Mouse (Mus musculus) heart, embryonic 13.5 days (tissue): ENCODE measurements around the gene Arrdc1. TPM values are rescaled to one million over a fixed set of nuclear protein-coding genes. Genes with fewer than 3 reads are reported as not detected.
"Not testable (repeated sequence)": the region's sequence is repeated elsewhere in the genome, so short reads cannot be mapped to it uniquely, and the experiment has no call there.

Source experiments
- ATAC-seq: fragments of 200-750 bp; cut with Nextera tagmentation; 2 replicates; pipeline ENCODE4 v1.8.0; 2017; ENCODE audit warnings: moderate TSS enrichment; ENCODE audit not compliant: insufficient number of reproducible peaks, low FRiP score, low TSS enrichment; ENCODE audit errors: extremely low read depth
- H3K27ac ChIP-seq: fragments of 300-500 bp; sonication (generic); replicated peaks from 2 replicates; pipeline ENCODE4 v1.5.1; 2015; ENCODE audit warnings: moderate library complexity, mild to moderate bottlenecking, inconsistent platforms
- H3K27me3 ChIP-seq: fragments of 300-500 bp; sonication (generic); replicated peaks from 2 replicates; pipeline ENCODE4 v1.6.1; 2015; ENCODE audit warnings: mild to moderate bottlenecking, inconsistent platforms
- H3K36me3 ChIP-seq: fragments of 300-500 bp; sonication (generic); 2 replicates; pipeline ENCODE4 v1.6.1; 2015; ENCODE audit warnings: mild to moderate bottlenecking, inconsistent platforms
- H3K4me1 ChIP-seq: fragments of 300-500 bp; sonication (generic); 2 replicates; pipeline ENCODE4 v1.6.1; 2015; ENCODE audit warnings: inconsistent platforms
- H3K4me2 ChIP-seq: fragments of 300-500 bp; sonication (generic); 2 replicates; pipeline ENCODE4 v1.6.1; 2015; ENCODE audit warnings: inconsistent platforms, mild to moderate bottlenecking, moderate library complexity
- H3K4me3 ChIP-seq: fragments of 300-500 bp; sonication (generic); 2 replicates; pipeline ENCODE4 v1.5.1; 2015; ENCODE audit warnings: moderate library complexity, mild to moderate bottlenecking, inconsistent platforms
- H3K9ac ChIP-seq: fragments of 300-500 bp; sonication (generic); 2 replicates; pipeline ENCODE4 v1.6.1; 2015; ENCODE audit warnings: inconsistent platforms, mild to moderate bottlenecking, moderate library complexity
- H3K9me3 ChIP-seq: fragments of 300-500 bp; sonication (generic); 2 replicates; pipeline ENCODE4 v1.6.1; 2016; ENCODE audit warnings: inconsistent platforms
- WGBS: fragments of 180-500 bp; shearing (Covaris S2); methylation state at CpG from one replicate; pipeline ENCODE4 v1.1.7; 2015; ENCODE audit warnings: mixed read lengths; 5-methylcytosine and 5-hydroxymethylcytosine counted together
- polyA plus RNA-seq: library from polyadenylated mRNA; unstranded; fragments of >200 nt; fragmentation: Nextera tagmentation; extraction: Ambion mirVana; gene quantifications from 2 replicates; pipeline ENCODE4 v1.2.1, GENCODE M21; 2015

Arrdc1 gene
- 14.3 and 15.0 TPM in 2 replicates for polyA plus RNA-seq

DNA sequence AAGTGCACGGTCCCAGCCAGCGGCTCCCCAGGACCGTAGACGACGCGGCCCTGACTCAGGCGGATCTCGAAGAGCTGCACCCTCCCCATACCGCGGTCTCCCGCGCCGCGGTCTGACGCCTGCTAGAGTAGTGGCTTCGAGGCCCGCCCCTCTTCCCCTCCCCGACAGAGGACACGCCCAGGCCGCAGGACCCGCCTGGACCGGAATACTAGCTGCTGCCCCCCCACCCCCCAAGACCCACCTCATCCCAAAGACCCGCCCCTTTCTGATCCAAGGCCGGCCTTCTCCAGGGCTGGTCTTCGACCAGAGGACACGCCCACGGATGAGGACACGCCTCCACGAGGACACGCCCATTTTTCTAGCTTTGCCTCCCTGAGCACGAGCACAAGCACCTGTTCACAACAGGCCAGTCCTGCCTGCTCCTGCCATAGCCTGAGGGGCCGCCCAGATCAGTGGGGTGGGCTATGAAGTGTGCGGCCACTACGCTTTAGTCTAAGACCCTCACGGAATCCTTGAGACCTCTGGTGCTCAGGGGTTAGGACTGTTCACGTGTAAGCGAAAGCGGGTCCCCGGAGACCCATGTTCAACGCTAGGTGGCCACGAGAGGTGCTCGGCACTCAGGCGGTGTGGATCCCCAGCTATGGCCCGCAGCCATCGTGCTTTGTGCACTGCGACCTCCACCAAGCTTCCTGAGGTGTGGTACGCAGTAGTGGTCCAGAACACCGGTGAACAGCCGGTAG, at the start of gene Arrdc1:
Arrdc1 (minus strand) TSS at position 196 of the 740 bp plus-strand sequence.
- H3K4me2 ChIP-seq, result peak within 1 kb of the TSS; percentile 97
- peak within 1 kb of the TSS; percentile 84 for H3K9ac ChIP-seq
- H3K9me3 ChIP-seq, result no peaks in the 10 kb centered on the region
- ATAC-seq, result peak; percentile 92
- H3K27me3 ChIP-seq, result peaks cover 21% of the 10 kb centered on the region
- peaks cover 13% of the 10 kb centered on the region for H3K4me1 ChIP-seq
- H3K4me3 ChIP-seq, result peak within 1 kb of the TSS; percentile 80
- H3K27ac ChIP-seq, result peak within 1 kb of the TSS; percentile 34
- WGBS, result under 1% methylated on average over 49 of the region's 49 CpGs
- no peaks in the 10 kb centered on the region for H3K36me3 ChIP-seq

DNA sequence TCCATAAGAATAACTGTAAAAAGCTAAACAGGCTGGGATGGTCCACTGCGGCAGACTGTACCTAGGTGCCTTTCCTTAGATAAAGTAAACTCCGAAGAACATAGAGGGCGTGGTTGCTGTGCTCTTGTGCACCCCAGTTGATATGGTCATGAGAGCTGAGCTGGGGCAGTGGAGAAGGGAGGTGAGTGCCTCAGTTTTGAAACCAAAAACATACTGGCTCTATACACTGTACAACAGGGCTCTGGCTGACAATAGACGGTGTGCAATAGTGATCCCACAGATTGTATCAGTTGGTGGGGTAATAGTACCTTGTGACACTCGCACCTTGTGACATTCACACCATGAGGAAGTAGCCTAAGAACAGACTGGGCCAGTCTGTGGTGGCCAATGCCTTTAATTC, 41.9 kb upstream of the Arrdc1 start:
- peaks cover 16% of the 10 kb centered on the region for H3K36me3 ChIP-seq
- WGBS, result 87% methylated on average over 5 of the region's 5 CpGs
- no peak for ATAC-seq
- H3K9ac ChIP-seq, result no peak overlapping the region
- no peaks in the 10 kb centered on the region for H3K9me3 ChIP-seq
- H3K4me1 ChIP-seq, result peaks cover 22% of the 10 kb centered on the region
- peak overlapping the region; percentile 100 for H3K4me2 ChIP-seq
- H3K27ac ChIP-seq, result no peak overlapping the region
- H3K4me3 ChIP-seq, result peak overlapping the region; percentile 84
- H3K27me3 ChIP-seq, result no peaks in the 10 kb centered on the region

DNA sequence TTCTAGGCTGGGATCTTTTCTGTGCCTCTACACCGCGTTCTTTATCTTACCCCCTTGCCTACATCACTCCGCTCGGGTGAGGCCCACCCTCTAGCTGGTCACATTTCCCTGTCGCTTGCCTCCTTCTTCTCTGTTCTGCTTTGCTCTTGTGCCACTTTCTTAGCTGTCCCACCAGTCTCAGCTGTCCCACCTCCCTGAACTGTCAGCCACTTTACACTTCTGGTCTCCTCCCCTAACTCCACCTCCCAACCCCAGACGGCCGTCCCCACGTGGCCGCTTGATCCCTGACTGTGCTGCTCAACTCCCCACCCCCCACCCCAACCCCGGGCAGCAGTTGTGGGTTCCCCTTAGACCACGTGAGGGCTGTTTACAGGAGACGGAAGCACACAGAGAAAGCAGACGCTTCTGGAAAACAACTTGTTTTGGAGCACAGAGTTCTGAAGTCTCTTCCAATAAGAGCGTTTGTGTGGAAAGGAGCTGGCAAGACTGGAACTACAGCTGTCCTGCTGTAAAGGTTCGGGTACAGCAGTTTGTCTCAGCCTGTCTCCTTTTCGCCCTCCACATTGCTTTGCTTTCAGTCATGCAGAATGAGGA, 40.7 kb upstream of the Arrdc1 start, which contains the start of gene Pnpla7:
Pnpla7 (plus strand) TSS at position 330 of the 594 bp plus-strand sequence.
- H3K4me3 ChIP-seq, result peak within 1 kb of the TSS; percentile 84
- ATAC-seq, result peak; percentile 61
- WGBS, result under 1% methylated on average over 16 of the region's 16 CpGs
- no peaks in the 10 kb centered on the region for H3K9me3 ChIP-seq
- H3K27ac ChIP-seq, result peak within 1 kb of the TSS; percentile 95
- H3K4me1 ChIP-seq, result peaks cover 22% of the 10 kb centered on the region
- H3K4me2 ChIP-seq, result peak within 1 kb of the TSS; percentile 100
- no peaks in the 10 kb centered on the region for H3K27me3 ChIP-seq
- peaks cover 26% of the 10 kb centered on the region for H3K36me3 ChIP-seq
- H3K9ac ChIP-seq, result peak within 1 kb of the TSS; percentile 87

DNA sequence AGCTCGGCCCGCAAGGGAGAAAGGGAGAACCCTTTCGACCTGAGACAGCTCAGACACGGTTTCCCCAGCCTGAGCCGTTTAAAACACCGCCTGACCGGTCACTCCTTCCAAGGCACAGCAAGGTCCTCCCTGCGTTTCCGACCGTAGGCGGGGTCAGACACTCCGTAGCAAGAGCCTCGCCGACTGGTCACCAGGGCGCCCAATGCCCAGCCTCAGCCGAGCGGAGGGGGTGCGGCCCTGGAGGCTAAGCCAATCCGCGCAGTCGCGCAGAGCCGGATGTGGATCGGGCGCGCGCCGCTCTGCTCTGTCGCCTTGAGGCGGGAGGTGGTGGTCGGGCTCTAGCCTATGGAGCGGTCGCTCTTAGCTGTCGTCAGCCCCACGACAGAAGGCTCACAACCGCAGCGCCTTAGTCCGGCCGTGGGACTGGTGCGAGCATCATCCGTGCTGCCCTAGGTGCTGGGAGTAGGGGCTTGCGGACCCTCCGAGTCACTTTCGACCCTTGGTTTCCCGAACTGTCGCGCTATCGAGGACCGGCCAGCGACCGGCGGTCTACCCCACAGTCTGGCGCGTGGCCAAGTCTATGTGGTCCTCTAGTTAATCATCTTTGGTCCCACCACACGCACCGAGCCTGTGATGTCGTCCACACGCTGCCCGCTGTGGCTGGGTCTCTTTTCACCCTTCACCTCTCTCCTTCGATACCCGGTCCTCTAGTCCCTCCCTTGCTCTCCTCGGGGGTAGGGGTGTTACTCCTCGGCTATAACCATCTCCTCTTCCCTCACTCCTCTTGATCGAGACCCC, 40.1 kb upstream of the Arrdc1 start, which contains the start of gene Mrpl41:
Mrpl41 (minus strand) TSS at position 193 of the 798 bp plus-strand sequence.
- Histone ChIP-seq H3K27me3 (no peaks in the 10 kb centered on the region), H3K9ac (peak within 1 kb of the TSS; percentile 87), H3K36me3 (peaks cover 33% of the 10 kb centered on the region), H3K9me3 (no peaks in the 10 kb centered on the region), H3K27ac (peak within 1 kb of the TSS; percentile 95), H3K4me1 (peaks cover 22% of the 10 kb centered on the region), H3K4me3 (peak within 1 kb of the TSS; percentile 84), H3K4me2 (peak within 1 kb of the TSS; percentile 100)
- WGBS, result under 1% methylated on average over 64 of the region's 64 CpGs
- peak; percentile 99 for ATAC-seq

DNA sequence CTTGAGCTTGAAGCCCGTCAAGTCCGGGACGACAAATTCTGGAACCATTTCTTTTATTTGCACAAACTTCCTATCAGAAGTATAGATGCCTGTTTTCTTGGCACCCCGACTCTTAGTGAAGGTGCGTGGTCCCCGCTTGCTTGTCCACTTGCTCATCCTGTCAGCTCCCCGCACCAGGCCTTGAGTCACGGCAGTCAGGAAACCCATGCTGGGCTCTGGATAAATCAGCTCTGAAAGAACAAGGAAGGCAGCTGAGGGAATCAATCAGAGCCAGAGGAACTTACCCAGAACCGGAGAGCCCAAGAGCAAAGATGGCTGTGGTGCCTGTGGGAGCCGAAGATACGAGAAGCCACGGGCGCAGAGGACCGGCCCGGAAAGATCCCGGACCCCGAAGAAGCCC, 39.4 kb upstream of the Arrdc1 start:
- not testable (repeated sequence) for H3K9me3 ChIP-seq, H3K27me3 ChIP-seq, ATAC-seq
- Histone ChIP-seq H3K4me1 (peaks cover 22% of the 10 kb centered on the region), H3K36me3 (peaks cover 39% of the 10 kb centered on the region), H3K4me2 (peak overlapping the region; percentile 100), H3K27ac (peak overlapping the region; percentile 87), H3K9ac (peak overlapping the region; percentile 85), H3K4me3 (peak overlapping the region; percentile 84)
- under 1% methylated on average over 17 of the region's 17 CpGs for WGBS

DNA sequence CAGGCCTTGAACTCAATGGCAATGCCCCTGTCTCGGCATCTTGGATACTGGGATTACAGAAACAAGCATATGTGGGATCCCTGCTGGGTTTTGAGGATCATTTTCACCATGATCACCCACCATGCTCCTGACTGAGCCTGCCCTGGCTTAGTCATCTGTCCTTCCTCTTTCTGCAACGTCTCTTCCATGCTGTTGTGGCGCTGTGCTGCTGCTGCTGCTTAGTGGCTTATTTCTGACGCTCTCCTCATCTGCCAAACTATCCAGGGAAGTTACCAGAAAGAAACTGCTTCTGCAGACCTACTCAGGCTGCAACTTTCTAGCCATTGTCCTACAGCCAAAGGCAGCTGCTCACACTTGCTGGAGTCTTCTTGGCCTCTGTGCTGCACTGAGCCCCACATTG, 35.3 kb upstream of the Arrdc1 start:
- Histone ChIP-seq H3K27ac (no peak overlapping the region), H3K4me3 (no peak overlapping the region), H3K4me1 (peaks cover 14% of the 10 kb centered on the region), H3K27me3 (no peaks in the 10 kb centered on the region), H3K4me2 (no peak overlapping the region), H3K9ac (no peak overlapping the region), H3K9me3 (no peaks in the 10 kb centered on the region), H3K36me3 (peaks cover 79% of the 10 kb centered on the region)
- 75% methylated on average over 4 of the region's 4 CpGs for WGBS
- ATAC-seq, result no peak

DNA sequence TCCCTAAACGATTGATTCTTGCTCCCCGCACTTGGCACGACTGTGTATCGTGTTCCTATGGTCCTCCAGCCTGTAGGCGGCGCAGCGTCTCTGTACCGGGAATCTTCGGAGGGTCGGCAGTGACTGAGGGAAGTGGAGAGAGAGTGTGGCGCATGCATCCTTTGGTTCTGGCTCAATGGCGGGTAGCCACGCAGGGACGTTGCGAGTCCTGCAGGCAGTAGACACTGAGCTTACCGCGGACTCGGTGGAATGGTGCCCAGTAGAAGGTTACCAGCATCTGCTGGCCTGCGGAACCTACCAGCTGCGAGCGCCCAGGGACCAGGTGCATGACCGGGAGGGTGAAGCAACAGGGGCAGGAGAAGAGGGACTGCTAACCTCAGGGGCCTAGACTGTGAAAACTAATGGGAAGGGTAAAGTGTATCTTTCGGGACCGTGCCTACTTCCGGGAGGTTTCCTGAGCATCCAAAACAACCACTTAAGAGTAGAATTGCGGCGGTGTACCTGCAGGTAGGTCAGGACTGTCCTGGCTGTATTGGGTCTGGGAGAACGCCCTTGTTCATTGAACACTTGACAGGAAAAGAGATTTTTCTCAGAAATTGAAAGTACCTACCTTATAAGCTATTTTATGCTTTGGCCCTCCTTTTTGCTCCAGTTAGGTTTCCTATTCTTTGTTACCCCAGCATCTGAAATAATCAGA, 27.4 kb upstream of the Arrdc1 start, which contains the start of gene Dph7:
Dph7 (plus strand) TSS at position 97 of the 697 bp plus-strand sequence.
- Histone ChIP-seq H3K4me2 (peak within 1 kb of the TSS; percentile 81), H3K4me1 (peaks cover 16% of the 10 kb centered on the region), H3K27me3 (no peaks in the 10 kb centered on the region), H3K27ac (no peak within 1 kb of the TSS; the same call in 1 of the 2 replicates), H3K36me3 (peaks cover 77% of the 10 kb centered on the region), H3K4me3 (peak within 1 kb of the TSS; percentile 86), H3K9ac (peak within 1 kb of the TSS; percentile 92), H3K9me3 (no peaks in the 10 kb centered on the region)
- WGBS, result 1% methylated on average over 28 of the region's 28 CpGs
- peak; percentile 72 for ATAC-seq

DNA sequence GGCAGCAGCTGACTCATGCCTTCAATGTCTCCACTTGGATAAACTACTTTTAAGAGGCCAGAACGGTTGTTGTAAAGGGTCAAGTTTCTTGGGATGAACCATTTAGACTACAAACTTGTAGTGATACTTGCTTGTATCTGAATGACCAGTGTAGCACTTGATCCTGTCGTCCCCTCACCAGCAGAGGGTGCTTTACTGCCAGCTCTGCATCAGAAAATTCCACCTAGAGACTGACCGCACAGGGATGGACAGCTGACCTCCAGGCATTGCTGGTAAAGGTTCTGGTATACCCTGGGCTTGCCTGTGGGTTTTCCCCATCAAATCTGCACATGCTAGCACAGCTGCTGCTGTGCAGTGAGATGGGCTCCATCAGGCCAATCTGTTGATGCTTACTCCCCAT, 25.9 kb upstream of the Arrdc1 start:
- no peak for ATAC-seq
- no peaks in the 10 kb centered on the region for H3K9me3 ChIP-seq
- 30% methylated on average over 3 of the region's 3 CpGs for WGBS
- peaks cover 77% of the 10 kb centered on the region for H3K36me3 ChIP-seq
- H3K4me3 ChIP-seq, result no peak overlapping the region
- H3K27me3 ChIP-seq, result no peaks in the 10 kb centered on the region
- H3K27ac ChIP-seq, result no peak overlapping the region
- H3K4me2 ChIP-seq, result no peak overlapping the region
- H3K9ac ChIP-seq, result no peak overlapping the region
- peaks cover 16% of the 10 kb centered on the region for H3K4me1 ChIP-seq

DNA sequence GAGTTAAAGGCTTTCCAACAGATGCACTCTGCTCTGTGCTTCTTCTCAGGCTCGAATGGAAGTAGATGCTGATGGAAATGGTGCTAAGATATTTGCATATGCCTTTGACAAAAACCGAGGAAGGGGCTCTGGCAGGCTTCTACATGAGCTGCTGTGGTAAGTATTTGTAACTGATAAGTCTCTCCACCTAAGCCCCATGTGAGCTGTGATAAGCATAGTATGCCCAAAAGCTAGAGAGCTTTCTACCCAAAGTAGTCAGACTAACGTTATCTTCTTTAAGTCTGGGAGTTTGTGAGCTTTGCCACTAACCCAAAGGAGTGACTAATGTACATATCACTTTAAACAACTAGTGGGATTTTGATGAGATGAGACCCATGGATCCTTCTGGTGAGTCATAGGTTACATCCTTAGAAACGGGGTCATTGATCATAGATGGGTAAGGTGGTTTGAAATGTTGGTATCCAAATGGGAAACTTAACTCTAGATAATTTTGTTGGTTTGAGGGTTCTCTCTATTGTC, 17.5 kb upstream of the Arrdc1 start:
- Histone ChIP-seq H3K9me3 (no peaks in the 10 kb centered on the region), H3K4me3 (no peak overlapping the region), H3K36me3 (peaks cover 61% of the 10 kb centered on the region), H3K27ac (no peak overlapping the region), H3K4me2 (no peak overlapping the region), H3K27me3 (no peaks in the 10 kb centered on the region), H3K4me1 (peaks cover 17% of the 10 kb centered on the region), H3K9ac (0 out of 2 replicates have a peak overlapping the region, but pooled peaks have one; percentile 24)
- no peak for ATAC-seq
- WGBS, result 66% methylated on average over 4 of the region's 4 CpGs

DNA sequence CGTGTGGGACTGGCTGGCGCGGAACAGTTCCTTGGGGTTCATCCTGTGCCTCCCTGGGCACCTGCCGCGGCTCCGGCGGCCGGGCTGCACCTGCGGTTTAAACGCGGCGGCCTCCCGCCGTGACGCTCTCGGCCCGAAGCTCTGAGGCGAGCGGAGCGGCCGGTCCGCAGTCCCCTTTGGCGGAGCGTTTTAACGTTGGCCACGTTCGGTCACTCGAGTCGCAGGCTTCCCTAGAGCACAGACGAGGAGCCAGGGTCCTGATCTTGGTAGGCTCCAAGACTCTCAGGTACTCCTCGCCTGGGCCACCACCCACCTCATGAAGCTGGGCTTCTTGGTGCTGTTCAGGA, 15.1 kb upstream of the Arrdc1 start:
- Histone ChIP-seq H3K27ac (peak overlapping the region; percentile 57; the same call in 1 of the 2 replicates), H3K9ac (peak overlapping the region; percentile 96), H3K36me3 (peaks cover 36% of the 10 kb centered on the region), H3K4me2 (peak overlapping the region; percentile 98), H3K4me3 (peak overlapping the region; percentile 97), H3K4me1 (peaks cover 17% of the 10 kb centered on the region), H3K27me3 (no peaks in the 10 kb centered on the region; the same call in 1 of the 2 replicates), H3K9me3 (no peaks in the 10 kb centered on the region)
- ATAC-seq, result no peak
- under 1% methylated on average over 31 of the region's 31 CpGs for WGBS
